21 mouse cellular contexts compared by ENCODE assay signal in the genomic region with DNA sequence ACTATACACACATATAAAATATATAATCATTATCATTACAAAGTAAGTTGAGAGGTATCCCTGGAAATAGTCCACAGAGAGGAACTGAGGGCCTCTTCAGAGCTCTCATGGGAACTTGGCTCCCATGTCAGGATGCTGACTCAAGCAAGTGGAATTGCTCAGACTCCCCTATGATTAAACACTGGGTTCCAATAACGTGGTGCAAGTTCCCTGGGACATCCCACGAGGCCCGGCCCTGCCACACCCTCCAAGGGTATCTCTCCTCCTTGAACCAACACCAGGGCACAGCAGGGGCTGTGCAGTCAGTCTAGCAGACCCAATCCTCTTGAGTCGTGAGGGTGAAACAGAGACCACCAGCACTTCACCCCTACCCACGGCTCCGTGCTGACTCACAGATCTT. TPM values are rescaled to one million over a fixed set of nuclear protein-coding genes. Genes with fewer than 3 reads are reported as not detected.
DNase-seq lines count a peak whose midpoint lies in the region; ATAC-seq and TF ChIP-seq lines count a peak whose summit lies in the region.
"Had no signal": no experiment of that assay in that cellular context is flagged by ENCODE, and none has a peak within 500 bp of the region (broad histone marks: within the 10 kb centered on the region; RNA-seq: fewer than 3 reads in every experiment).

No protein-coding gene starts in this region.

- peaks cover 12% of the 10 kb centered on the region for H3K4me1 ChIP-seq in heart, embryonic 12.5 days (replicated peaks)
- 0 out of 2 replicates have a peak, but pooled peaks cover 8% of the 10 kb centered on the region for H3K4me1 ChIP-seq in lung, postnatal 0 days (ENCODE audit: insufficient read depth, low read depth, low read length)
- H3K4me1 ChIP-seq in liver, embryonic 12.5 days, result peaks cover 59% of the 10 kb centered on the region
- peaks cover 34% of the 10 kb centered on the region for H3K4me1 ChIP-seq in small intestine, adult 2 months (ENCODE audit: control insufficient read depth, insufficient read depth, insufficient read length, low read length)

- no peak overlapping the region for H3K9ac ChIP-seq in heart, embryonic 12.5 days
- H3K9ac ChIP-seq in lung, postnatal 0 days (replicated peaks; ENCODE audit: low read depth), result no peak overlapping the region
- H3K9ac ChIP-seq in liver, embryonic 12.5 days, result peak overlapping the region; percentile 52
- H3K9ac ChIP-seq: hindbrain, embryonic 15.5 days; limb, embryonic 12.5 days had no signal

- H3K27me3 ChIP-seq in heart, embryonic 12.5 days (replicated peaks), result 0 out of 2 replicates have a peak, but pooled peaks cover 3% of the 10 kb centered on the region
- no peaks in the 10 kb centered on the region for H3K27me3 ChIP-seq in lung, postnatal 0 days (replicated peaks; ENCODE audit: insufficient read depth, low read length)
- 0 out of 2 replicates have a peak, but pooled peaks cover 13% of the 10 kb centered on the region for H3K27me3 ChIP-seq in liver, embryonic 12.5 days (replicated peaks)
- H3K27me3 ChIP-seq in small intestine, adult 2 months (ENCODE audit: control insufficient read depth, insufficient read depth, low read length), result no peaks in the 10 kb centered on the region
- H3K27me3 ChIP-seq: hindbrain, embryonic 15.5 days had no signal

- DNase-seq in heart, adult 11 months, result peak; percentile 87
- DNase-seq in lung, postnatal 0 days (ENCODE audit: low spot score), result peak; percentile 62
- no peak for DNase-seq in lung, postnatal 14 days
- DNase-seq in right cerebral cortex, postnatal 25 days, result no peak
- DNase-seq in cerebellum, adult 11-12 months, result no peak
- DNase-seq: adrenal gland, postnatal 10 days; B cell, adult 2 months; gastrocnemius, postnatal 25 days; kidney, adult 11 months; midbrain, embryonic 14.5 days; spleen, adult 18-20 months had no signal

- ATAC-seq in heart, embryonic 12.5 days (ENCODE audit: insufficient number of reproducible peaks, low FRiP score), result no peak
- no peak for ATAC-seq in lung, postnatal 0 days
- no peak for ATAC-seq in liver, embryonic 12.5 days
- ATAC-seq: activated CD4-positive, CD25-positive, alpha-beta regulatory T cell, adult 4 months had no signal

- no peak overlapping the region for H3K4me3 ChIP-seq in heart, embryonic 12.5 days
- H3K4me3 ChIP-seq in lung, postnatal 0 days (ENCODE audit: low read depth, low read length), result no peak overlapping the region
- H3K4me3 ChIP-seq in liver, embryonic 12.5 days, result no peak overlapping the region
- no peak overlapping the region for H3K4me3 ChIP-seq in small intestine, adult 2 months (ENCODE audit: low read depth, low read length)
- H3K4me3 ChIP-seq: embryonic facial prominence, embryonic 10.5 days; hindbrain, embryonic 15.5 days; limb, embryonic 12.5 days; megakaryocyte, embryonic 14.5 days had no signal

- WGBS in heart, embryonic 12.5 days, result 40% methylated on average over 6 of the region's 6 CpGs
- WGBS in lung, postnatal 0 days, result 36% methylated on average over 6 of the region's 6 CpGs
- 36% methylated on average over 6 of the region's 6 CpGs for WGBS in liver, embryonic 12.5 days (ENCODE audit: insufficient replicate concordance)
- WGBS in small intestine, adult 2 months, result 19% methylated on average over 6 of the region's 6 CpGs

- no peak overlapping the region for H3K27ac ChIP-seq in heart, embryonic 12.5 days (ENCODE audit: poor library complexity, severe bottlenecking)
- no peak overlapping the region for H3K27ac ChIP-seq in lung, postnatal 0 days (ENCODE audit: low read length)
- peak overlapping the region; percentile 92 for H3K27ac ChIP-seq in liver, embryonic 12.5 days
- H3K27ac ChIP-seq in small intestine, adult 2 months (ENCODE audit: insufficient read depth, low read depth, low read length), result peak overlapping the region; percentile 97
- H3K27ac ChIP-seq: embryonic facial prominence, embryonic 10.5 days; hindbrain, embryonic 15.5 days; kidney, postnatal 0 days; limb, embryonic 12.5 days had no signal

- peak; percentile 60 for TF ChIP-seq EP300 in lung, postnatal 0 days (IDR thresholded peaks at IDR 0.05)

- no peak for TF ChIP-seq POLR2A in small intestine, adult 2 months (IDR thresholded peaks at IDR 0.05; ENCODE audit: low read depth, low read length)

- no peak overlapping the region for H3K4me2 ChIP-seq in heart, embryonic 12.5 days
- no peak overlapping the region for H3K4me2 ChIP-seq in lung, postnatal 0 days (replicated peaks; ENCODE audit: low read depth, low read length)
- peak overlapping the region; percentile 16 for H3K4me2 ChIP-seq in liver, embryonic 12.5 days
- H3K4me2 ChIP-seq: heart, embryonic 11.5 days; hindbrain, embryonic 15.5 days; limb, embryonic 12.5 days had no signal

- TF ChIP-seq CTCF in lung, postnatal 0 days (IDR thresholded peaks at IDR 0.05), result no peak
- TF ChIP-seq CTCF in small intestine, adult 2 months (IDR thresholded peaks at IDR 0.05; ENCODE audit: extremely low read depth, insufficient read length, insufficient replicate concordance, low read depth, low read length), result no peak

- no peaks in the 10 kb centered on the region for H3K9me3 ChIP-seq in heart, embryonic 12.5 days (replicated peaks)
- no peaks in the 10 kb centered on the region for H3K9me3 ChIP-seq in lung, postnatal 0 days (ENCODE audit: low read length)
- H3K9me3 ChIP-seq in liver, embryonic 12.5 days (replicated peaks), result no peaks in the 10 kb centered on the region
- H3K9me3 ChIP-seq: embryonic facial prominence, embryonic 10.5 days; hindbrain, embryonic 15.5 days; limb, embryonic 12.5 days; megakaryocyte, embryonic 14.5 days had no signal

- H3K36me3 ChIP-seq in heart, embryonic 12.5 days, result no peaks in the 10 kb centered on the region
- no peaks in the 10 kb centered on the region for H3K36me3 ChIP-seq in lung, postnatal 0 days (ENCODE audit: insufficient read depth, low read length)
- H3K36me3 ChIP-seq in liver, embryonic 12.5 days, result no peaks in the 10 kb centered on the region
- H3K36me3 ChIP-seq in small intestine, adult 2 months (ENCODE audit: control insufficient read depth, insufficient read depth, low read length), result no peaks in the 10 kb centered on the region
- H3K36me3 ChIP-seq: embryonic facial prominence, embryonic 10.5 days; hindbrain, embryonic 15.5 days; limb, embryonic 12.5 days had no signal

RNA-seq across cellular contexts. Expression of a gene that starts 2.7 kb away (rescaled TPM):
- 52.3 and 58.0 TPM in 2 replicates for polyA plus RNA-seq in heart, embryonic 12.5 days (2016; fragmentation: Nextera tagmentation; extraction: Ambion mirVana)
- polyA plus RNA-seq in lung, postnatal 0 days (2015; fragmentation: Nextera tagmentation; extraction: Ambion mirVana), result 46.4 and 48.0 TPM in 2 replicates
- polyA plus RNA-seq in liver, embryonic 12.5 days (2016; fragmentation: Nextera tagmentation; extraction: Ambion mirVana), result 49.0 and 51.6 TPM in 2 replicates
- 23.2 and 33.1 TPM in 2 replicates for polyA plus RNA-seq in small intestine, adult 2 months (2012; rRNA removed)

RNA-seq across cellular contexts. Expression of a gene that starts 8.9 kb away (rescaled TPM):
- 0.46 and 0.51 TPM in 2 replicates for polyA plus RNA-seq in heart, embryonic 12.5 days (2016; fragmentation: Nextera tagmentation; extraction: Ambion mirVana)
- polyA plus RNA-seq in lung, postnatal 0 days (2015; fragmentation: Nextera tagmentation; extraction: Ambion mirVana), result 126 and 127 TPM in 2 replicates
- 2.4 and 3.2 TPM in 2 replicates for polyA plus RNA-seq in liver, embryonic 12.5 days (2016; fragmentation: Nextera tagmentation; extraction: Ambion mirVana)
- 56.6 and 137 TPM in 2 replicates for polyA plus RNA-seq in small intestine, adult 2 months (2012; rRNA removed)

RNA-seq across cellular contexts. Expression of a gene that starts 24.8 kb away (rescaled TPM):
- 37.7 and 40.5 TPM in 2 replicates for polyA plus RNA-seq in heart, embryonic 12.5 days (2016; fragmentation: Nextera tagmentation; extraction: Ambion mirVana)
- 28.7 and 30.0 TPM in 2 replicates for polyA plus RNA-seq in lung, postnatal 0 days (2015; fragmentation: Nextera tagmentation; extraction: Ambion mirVana)
- polyA plus RNA-seq in liver, embryonic 12.5 days (2016; fragmentation: Nextera tagmentation; extraction: Ambion mirVana), result 528 and 553 TPM in 2 replicates
- polyA plus RNA-seq in small intestine, adult 2 months (2012; rRNA removed), result 28.4 and 44.6 TPM in 2 replicates

Comparison
In these comparisons a context has a peak if more than half of its experiments do, and no peak if none do; other contexts are left out.
1. DNase-seq: peak in heart, adult 11 months (single experiment) and lung, postnatal 0 days (single experiment); none in lung, postnatal 14 days (single experiment), right cerebral cortex, postnatal 25 days (single experiment) and cerebellum, adult 11-12 months (single experiment).
2. H3K27ac ChIP-seq: peak in liver, embryonic 12.5 days (single experiment) and small intestine, adult 2 months (single experiment); none in heart, embryonic 12.5 days (single experiment) and lung, postnatal 0 days (single experiment).
3. RNA of a gene that starts 8.9 kb away (polyA plus RNA-seq): 56.6 to 137 TPM in small intestine, adult 2 months and 126 to 127 TPM in lung, postnatal 0 days; 2.4 to 3.2 TPM in liver, embryonic 12.5 days and 0.46 to 0.51 TPM in heart, embryonic 12.5 days; every median in the first group is over 10 times any median in the second.
4. RNA of a gene that starts 24.8 kb away (polyA plus RNA-seq): 528 to 553 TPM in liver, embryonic 12.5 days; 28.4 to 44.6 TPM in small intestine, adult 2 months, 37.7 to 40.5 TPM in heart, embryonic 12.5 days and 28.7 to 30.0 TPM in lung, postnatal 0 days; every median in the first group is over 10 times any median in the second.